Mouse (Mus musculus) liver, adult 2 months (tissue): ENCODE measurements around the gene Bckdhb. TPM values are rescaled to one million over a fixed set of nuclear protein-coding genes. Genes with fewer than 3 reads are reported as not detected.

Experiments used
- DNase-seq: peaks from one replicate; pipeline ENCODE4 v3.0.0-alpha.2; 2011; ENCODE audit warnings: low read depth, low spot score; ENCODE audit errors: extremely low read depth
- H3K27ac ChIP-seq: fragments of 200-500 bp; replicated peaks from 2 replicates; pipeline ENCODE4 v1.5.1; 2012; ENCODE audit warnings: low read depth, mild to moderate bottlenecking, control low read depth, inconsistent platforms, low read length; ENCODE audit not compliant: insufficient read depth
- H3K27me3 ChIP-seq: fragments of 200-500 bp; 2 replicates; pipeline ENCODE4 v1.6.1; 2012; ENCODE audit warnings: mild to moderate bottlenecking, moderate library complexity, low read length, inconsistent platforms; ENCODE audit not compliant: control insufficient read depth, insufficient read depth
- H3K36me3 ChIP-seq: fragments of 200-500 bp; 2 replicates; pipeline ENCODE4 v1.6.1; 2012; ENCODE audit warnings: low read length, inconsistent platforms; ENCODE audit not compliant: control insufficient read depth, insufficient read depth
- H3K4me1 ChIP-seq: fragments of 200-500 bp; 2 replicates; pipeline ENCODE4 v1.6.1; 2011; ENCODE audit warnings: low read length; ENCODE audit not compliant: control insufficient read depth, insufficient read depth
- H3K4me3 ChIP-seq: fragments of 200-500 bp; 2 replicates; pipeline ENCODE4 v1.5.1; 2011; ENCODE audit warnings: low read depth, mild to moderate bottlenecking, control low read depth, low read length, moderate library complexity; ENCODE audit not compliant: insufficient read depth
- H3K79me2 ChIP-seq: fragments of 200-500 bp; 2 replicates; pipeline ENCODE4 v1.6.1; 2012; ENCODE audit warnings: inconsistent platforms, mild to moderate bottlenecking, low read length, moderate library complexity; ENCODE audit not compliant: control insufficient read depth, insufficient read depth
- H3K9ac ChIP-seq: fragments of 200-500 bp; 2 replicates; pipeline ENCODE4 v1.6.1; 2012; ENCODE audit warnings: low read depth, mild to moderate bottlenecking, control low read depth, inconsistent platforms, low read length
- CTCF ChIP-seq: fragments of 200-500 bp; IDR thresholded peaks from 2 replicates; pipeline ENCODE4 v1.5.1; 2011; ENCODE audit warnings: low read depth, low read length, control low read depth
- POLR2A ChIP-seq: fragments of 200-500 bp; IDR thresholded peaks from 2 replicates; pipeline ENCODE4 v1.6.1; 2011; ENCODE audit warnings: low read length, control low read depth; ENCODE audit not compliant: insufficient read depth; ENCODE audit errors: extremely low read depth
- WGBS: fragments of 180-500 bp; shearing (Covaris S2); methylation state at CpG from one replicate; pipeline ENCODE4 v1.1.7; 2018; 5-methylcytosine and 5-hydroxymethylcytosine counted together
- polyA plus RNA-seq: library from polyadenylated mRNA; depleted of rRNA; stranded (reverse); fragments of >200 nt; gene quantifications from 2 replicates; pipeline ENCODE4 v1.2.3, GENCODE M21; 2012
- total RNA-seq: library from RNA; depleted of rRNA; stranded (reverse); fragments of >200 nt; gene quantifications from 2 replicates; pipeline ENCODE4 v1.2.3, GENCODE M21; 2014

Gene Bckdhb
- total and polyA plus RNA-seq, 2 experiments, result 76.8 to 99.6 TPM

GRCm38 (mm10) chr9:84031406-84031805 is 106.5 kb downstream of the Bckdhb start:
- no peak for TF ChIP-seq POLR2A
- no peak for TF ChIP-seq CTCF
- Histone ChIP-seq H3K79me2 (no peaks in the 10 kb centered on the region; the same call in 1 of the 2 replicates), H3K4me3 (no peak overlapping the region), H3K27me3 (no peaks in the 10 kb centered on the region), H3K27ac (no peak overlapping the region), H3K9ac (no peak overlapping the region), H3K36me3 (peaks cover 21% of the 10 kb centered on the region), H3K4me1 (no peaks in the 10 kb centered on the region)
- WGBS, result 95% methylated on average over 6 of the region's 6 CpGs
- no peak for DNase-seq

GRCm38 (mm10) chr9:84032669-84033341 is 107.9 kb downstream of the Bckdhb start:
- H3K27me3 ChIP-seq, result no peaks in the 10 kb centered on the region
- no peak overlapping the region for H3K9ac ChIP-seq
- H3K27ac ChIP-seq, result no peak overlapping the region
- H3K4me1 ChIP-seq, result no peaks in the 10 kb centered on the region
- peaks cover 19% of the 10 kb centered on the region for H3K36me3 ChIP-seq
- H3K4me3 ChIP-seq, result no peak overlapping the region
- H3K79me2 ChIP-seq, result no peaks in the 10 kb centered on the region; the same call in 1 of the 2 replicates
- DNase-seq, result no peak
- no peak for TF ChIP-seq POLR2A
- TF ChIP-seq CTCF, result no peak
- WGBS, result 74% methylated on average over 19 of the region's 19 CpGs

GRCm38 (mm10) chr9:84036046-84036445 is 111.1 kb downstream of the Bckdhb start:
- no peak for TF ChIP-seq CTCF
- TF ChIP-seq POLR2A, result no peak
- 92% methylated on average over 8 of the region's 8 CpGs for WGBS
- Histone ChIP-seq H3K27me3 (no peaks in the 10 kb centered on the region), H3K9ac (no peak overlapping the region), H3K36me3 (peaks cover 13% of the 10 kb centered on the region), H3K4me1 (no peaks in the 10 kb centered on the region), H3K79me2 (no peaks in the 10 kb centered on the region; the same call in 1 of the 2 replicates), H3K4me3 (no peak overlapping the region), H3K27ac (no peak overlapping the region)
- DNase-seq, result no peak

GRCm38 (mm10) chr9:84037224-84037623 is 112.3 kb downstream of the Bckdhb start:
- no peak for TF ChIP-seq CTCF
- TF ChIP-seq POLR2A, result no peak
- no peaks in the 10 kb centered on the region for H3K4me1 ChIP-seq
- 97% methylated on average over 1 of the region's 1 CpGs for WGBS
- peaks cover 10% of the 10 kb centered on the region for H3K36me3 ChIP-seq
- H3K79me2 ChIP-seq, result no peaks in the 10 kb centered on the region; the same call in 1 of the 2 replicates
- H3K4me3 ChIP-seq, result no peak overlapping the region
- H3K9ac ChIP-seq, result no peak overlapping the region
- no peaks in the 10 kb centered on the region for H3K27me3 ChIP-seq
- DNase-seq, result no peak
- H3K27ac ChIP-seq, result no peak overlapping the region

GRCm38 (mm10) chr9:84038946-84039345 is 114.0 kb downstream of the Bckdhb start:
- no peak for DNase-seq
- no peak overlapping the region for H3K4me3 ChIP-seq
- H3K79me2 ChIP-seq, result no peaks in the 10 kb centered on the region; the same call in 1 of the 2 replicates
- H3K27ac ChIP-seq, result no peak overlapping the region
- no peaks in the 10 kb centered on the region for H3K4me1 ChIP-seq
- TF ChIP-seq CTCF, result no peak
- TF ChIP-seq POLR2A, result no peak
- no peak overlapping the region for H3K9ac ChIP-seq
- WGBS, result 86% methylated on average over 4 of the region's 4 CpGs
- H3K36me3 ChIP-seq, result peaks cover 6% of the 10 kb centered on the region
- no peaks in the 10 kb centered on the region for H3K27me3 ChIP-seq

- Histone ChIP-seq H3K9ac (no peak overlapping the region), H3K27ac (no peak overlapping the region), H3K79me2 (no peaks in the 10 kb centered on the region; the same call in 1 of the 2 replicates), H3K27me3 (no peaks in the 10 kb centered on the region), H3K4me3 (no peak overlapping the region), H3K36me3 (peaks cover 2% of the 10 kb centered on the region; the same call in 1 of the 2 replicates), H3K4me1 (no peaks in the 10 kb centered on the region)
- TF ChIP-seq POLR2A (no peak), CTCF (no peak)
- 96% methylated on average over 2 of the region's 2 CpGs for WGBS
- DNase-seq, result no peak
Observed at GRCm38 (mm10) chr9:84040376-84040775, 115.4 kb downstream of the Bckdhb start.
